Mouse (Mus musculus): ENCODE data around the gene Hoxb1. TPM values are rescaled to one million over a fixed set of nuclear protein-coding genes. Genes with fewer than 3 reads are reported as not detected.
A peak's percentile ranks its signal among the peaks of the same experiment; 100 is the strongest.

The Hoxb1 gene
- polyA plus RNA-seq, 1 experiment, result not detected

- DNase-seq, result no peak
- no peaks in the 10 kb centered on the region for H3K36me3 ChIP-seq (ENCODE audit: control insufficient read depth, insufficient read depth, low read length)
- peak overlapping the region; percentile 22; the same call in 1 of the 2 replicates for H3K4me3 ChIP-seq (ENCODE audit: control insufficient read depth, insufficient read depth, low read length)
- H3K27me3 ChIP-seq (ENCODE audit: control insufficient read depth, insufficient read depth, low read length), result peaks cover 20% of the 10 kb centered on the region
- peaks cover 15% of the 10 kb centered on the region for H3K4me1 ChIP-seq (replicated peaks; ENCODE audit: control insufficient read depth, insufficient read depth, low read length)
- no peak overlapping the region for H3K27ac ChIP-seq (ENCODE audit: control insufficient read depth, insufficient read depth, low read length)
- WGBS, result 22% methylated on average over 29 of the region's 29 CpGs
- TF ChIP-seq CTCF (IDR thresholded peaks at IDR 0.05; ENCODE audit: borderline replicate concordance, control insufficient read depth, extremely low read depth, insufficient read depth, low read length, poor library complexity) (no peak), POLR2A (IDR thresholded peaks at IDR 0.05; ENCODE audit: control insufficient read depth, extremely low read depth, insufficient read depth, low read length, poor library complexity) (no peak)
These were observed 45.6 kb upstream of the Hoxb1 start for GRCm38 (mm10) chr11:96319910-96320309.

GRCm38 (mm10) chr11:96320688-96321087 lies 44.9 kb upstream of the Hoxb1 start:
- WGBS, result 91% methylated on average over 17 of the region's 17 CpGs
- Histone ChIP-seq H3K36me3 (ENCODE audit: control insufficient read depth, insufficient read depth, low read length) (no peaks in the 10 kb centered on the region), H3K4me3 (ENCODE audit: control insufficient read depth, insufficient read depth, low read length) (no peak overlapping the region), H3K27ac (ENCODE audit: control insufficient read depth, insufficient read depth, low read length) (no peak overlapping the region), H3K4me1 (replicated peaks; ENCODE audit: control insufficient read depth, insufficient read depth, low read length) (peaks cover 15% of the 10 kb centered on the region), H3K27me3 (ENCODE audit: control insufficient read depth, insufficient read depth, low read length) (peaks cover 16% of the 10 kb centered on the region)
- no peak for DNase-seq
- no peak for TF ChIP-seq POLR2A (IDR thresholded peaks at IDR 0.05; ENCODE audit: control insufficient read depth, extremely low read depth, insufficient read depth, low read length, poor library complexity)
- no peak for TF ChIP-seq CTCF (IDR thresholded peaks at IDR 0.05; ENCODE audit: borderline replicate concordance, control insufficient read depth, extremely low read depth, insufficient read depth, low read length, poor library complexity)

DNA sequence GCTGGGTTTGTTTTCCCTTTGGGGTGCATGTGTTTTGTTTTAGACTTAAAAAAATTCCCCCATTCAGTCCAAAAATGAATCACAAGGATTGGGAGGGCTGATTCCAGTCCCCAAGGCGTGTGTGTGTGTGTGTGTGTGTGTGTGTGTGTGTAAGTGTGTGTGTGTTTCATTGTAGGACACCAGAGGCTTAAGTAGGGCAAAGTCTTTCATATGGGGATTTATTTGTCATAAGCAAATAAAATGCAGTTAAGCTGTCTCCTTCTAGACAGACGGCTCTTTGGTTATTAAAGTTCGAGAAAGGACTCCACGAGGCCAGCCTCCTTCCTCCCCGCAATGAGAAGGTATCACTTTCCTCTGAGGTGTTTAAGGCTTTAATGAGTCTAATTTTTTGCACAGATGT lies 43.7 kb upstream of the Hoxb1 start:
- DNase-seq, result no peak
- H3K4me3 ChIP-seq (ENCODE audit: control insufficient read depth, insufficient read depth, low read length), result no peak overlapping the region
- no peak overlapping the region for H3K27ac ChIP-seq (ENCODE audit: control insufficient read depth, insufficient read depth, low read length)
- H3K4me1 ChIP-seq (replicated peaks; ENCODE audit: control insufficient read depth, insufficient read depth, low read length), result peaks cover 15% of the 10 kb centered on the region
- H3K27me3 ChIP-seq (ENCODE audit: control insufficient read depth, insufficient read depth, low read length), result peaks cover 12% of the 10 kb centered on the region
- WGBS, result 88% methylated on average over 5 of the region's 5 CpGs
- H3K36me3 ChIP-seq (ENCODE audit: control insufficient read depth, insufficient read depth, low read length), result no peaks in the 10 kb centered on the region
- TF ChIP-seq CTCF (IDR thresholded peaks at IDR 0.05; ENCODE audit: borderline replicate concordance, control insufficient read depth, extremely low read depth, insufficient read depth, low read length, poor library complexity) (no peak), POLR2A (IDR thresholded peaks at IDR 0.05; ENCODE audit: control insufficient read depth, extremely low read depth, insufficient read depth, low read length, poor library complexity) (no peak)

DNA sequence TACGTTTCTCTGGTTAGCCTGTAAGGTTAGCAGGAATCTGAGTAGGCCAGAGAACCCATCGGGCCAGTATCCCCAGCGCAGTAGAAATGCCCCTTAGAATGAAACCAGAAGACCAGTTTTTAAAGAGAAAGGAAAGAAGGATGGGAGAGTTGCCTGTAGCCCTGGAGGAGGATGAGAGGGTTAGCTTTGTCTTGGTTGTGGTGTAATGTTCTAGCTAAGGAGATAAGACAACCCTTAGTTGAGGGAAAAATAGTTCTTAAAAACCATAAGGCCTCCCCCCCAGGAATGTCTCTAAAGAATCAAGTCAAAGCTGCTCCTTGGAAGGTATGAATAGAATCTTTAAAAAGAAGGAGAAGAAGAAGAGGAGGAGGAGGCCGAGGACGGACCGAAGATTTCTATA lies 42.8 kb upstream of the Hoxb1 start:
- H3K27ac ChIP-seq (ENCODE audit: control insufficient read depth, insufficient read depth, low read length), result no peak overlapping the region
- TF ChIP-seq POLR2A (IDR thresholded peaks at IDR 0.05; ENCODE audit: control insufficient read depth, extremely low read depth, insufficient read depth, low read length, poor library complexity) (no peak), CTCF (IDR thresholded peaks at IDR 0.05; ENCODE audit: borderline replicate concordance, control insufficient read depth, extremely low read depth, insufficient read depth, low read length, poor library complexity) (no peak)
- no peak overlapping the region for H3K4me3 ChIP-seq (ENCODE audit: control insufficient read depth, insufficient read depth, low read length)
- H3K4me1 ChIP-seq (replicated peaks; ENCODE audit: control insufficient read depth, insufficient read depth, low read length), result peaks cover 14% of the 10 kb centered on the region
- no peak for DNase-seq
- peaks cover 6% of the 10 kb centered on the region for H3K27me3 ChIP-seq (ENCODE audit: control insufficient read depth, insufficient read depth, low read length)
- H3K36me3 ChIP-seq (ENCODE audit: control insufficient read depth, insufficient read depth, low read length), result no peaks in the 10 kb centered on the region
- 91% methylated on average over 6 of the region's 6 CpGs for WGBS

DNA sequence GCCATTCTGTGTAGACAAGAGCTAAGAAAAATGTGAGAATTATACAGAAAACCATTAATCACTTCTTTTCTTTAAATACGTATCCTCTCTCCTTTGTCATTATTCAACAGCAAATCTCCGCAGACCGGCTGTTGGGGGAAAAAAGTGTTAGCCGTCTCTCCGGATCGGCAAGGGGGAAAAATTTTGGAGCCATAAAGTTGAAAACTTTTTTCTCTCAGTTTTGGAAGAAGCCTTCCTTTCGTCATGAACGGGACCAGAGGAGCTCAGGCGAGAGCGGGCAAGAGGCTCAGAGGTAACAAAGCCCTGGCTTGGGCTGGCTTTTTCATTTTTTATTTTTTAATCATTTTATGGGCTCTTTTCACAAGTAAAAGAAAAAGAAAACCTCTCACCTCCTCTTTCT lies 42.4 kb upstream of the Hoxb1 start, which contains the start of gene Hoxb3:
Gene Hoxb3, plus strand, starts transcription at position 173 of the 400 bp plus-strand sequence.
- DNase-seq, result no peak
- Histone ChIP-seq H3K4me3 (ENCODE audit: control insufficient read depth, insufficient read depth, low read length) (no peak within 1 kb of the TSS), H3K27ac (ENCODE audit: control insufficient read depth, insufficient read depth, low read length) (no peak within 1 kb of the TSS), H3K4me1 (replicated peaks; ENCODE audit: control insufficient read depth, insufficient read depth, low read length) (peaks cover 10% of the 10 kb centered on the region), H3K36me3 (ENCODE audit: control insufficient read depth, insufficient read depth, low read length) (no peaks in the 10 kb centered on the region), H3K27me3 (ENCODE audit: control insufficient read depth, insufficient read depth, low read length) (peaks cover 3% of the 10 kb centered on the region)
- TF ChIP-seq POLR2A (IDR thresholded peaks at IDR 0.05; ENCODE audit: control insufficient read depth, extremely low read depth, insufficient read depth, low read length, poor library complexity), result no peak
- no peak for TF ChIP-seq CTCF (IDR thresholded peaks at IDR 0.05; ENCODE audit: borderline replicate concordance, control insufficient read depth, extremely low read depth, insufficient read depth, low read length, poor library complexity)
- 96% methylated on average over 10 of the region's 10 CpGs for WGBS

DNA sequence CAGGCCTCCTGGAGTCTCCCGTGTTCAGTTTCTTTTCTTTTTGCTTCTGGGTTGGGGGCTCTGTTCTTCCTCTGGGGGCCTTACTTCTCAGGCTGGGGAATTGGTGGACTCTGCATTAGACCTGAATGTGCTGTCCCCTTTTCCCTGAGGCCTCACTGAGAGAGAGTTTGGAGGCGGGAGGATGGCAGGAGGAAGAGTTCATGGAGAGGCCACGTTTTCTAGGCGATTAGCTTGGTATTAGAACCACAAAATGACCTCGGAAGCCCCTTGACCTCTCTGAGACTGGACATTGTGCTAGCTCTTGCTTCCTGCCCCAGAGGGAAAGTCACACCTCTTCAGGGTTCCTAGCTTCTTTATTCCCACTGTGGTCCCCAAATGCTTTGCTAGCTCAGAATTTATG lies 41.4 kb upstream of the Hoxb1 start:
- no peak overlapping the region for H3K27ac ChIP-seq (ENCODE audit: control insufficient read depth, insufficient read depth, low read length)
- H3K36me3 ChIP-seq (ENCODE audit: control insufficient read depth, insufficient read depth, low read length), result no peaks in the 10 kb centered on the region
- 81% methylated on average over 5 of the region's 5 CpGs for WGBS
- no peak for DNase-seq
- peaks cover 2% of the 10 kb centered on the region for H3K27me3 ChIP-seq (ENCODE audit: control insufficient read depth, insufficient read depth, low read length)
- peaks cover 7% of the 10 kb centered on the region for H3K4me1 ChIP-seq (replicated peaks; ENCODE audit: control insufficient read depth, insufficient read depth, low read length)
- H3K4me3 ChIP-seq (ENCODE audit: control insufficient read depth, insufficient read depth, low read length), result no peak overlapping the region
- TF ChIP-seq CTCF (IDR thresholded peaks at IDR 0.05; ENCODE audit: borderline replicate concordance, control insufficient read depth, extremely low read depth, insufficient read depth, low read length, poor library complexity), result no peak
- no peak for TF ChIP-seq POLR2A (IDR thresholded peaks at IDR 0.05; ENCODE audit: control insufficient read depth, extremely low read depth, insufficient read depth, low read length, poor library complexity)

- Histone ChIP-seq H3K27ac (ENCODE audit: control insufficient read depth, insufficient read depth, low read length) (no peak overlapping the region), H3K4me1 (replicated peaks; ENCODE audit: control insufficient read depth, insufficient read depth, low read length) (0 out of 2 replicates have a peak, but pooled peaks cover 2% of the 10 kb centered on the region), H3K36me3 (ENCODE audit: control insufficient read depth, insufficient read depth, low read length) (no peaks in the 10 kb centered on the region), H3K4me3 (ENCODE audit: control insufficient read depth, insufficient read depth, low read length) (no peak overlapping the region), H3K27me3 (ENCODE audit: control insufficient read depth, insufficient read depth, low read length) (no peaks in the 10 kb centered on the region; the same call in 1 of the 2 replicates)
- DNase-seq, result no peak
- WGBS, result 95% methylated on average over 8 of the region's 8 CpGs
- TF ChIP-seq POLR2A (IDR thresholded peaks at IDR 0.05; ENCODE audit: control insufficient read depth, extremely low read depth, insufficient read depth, low read length, poor library complexity), result no peak
- TF ChIP-seq CTCF (IDR thresholded peaks at IDR 0.05; ENCODE audit: borderline replicate concordance, control insufficient read depth, extremely low read depth, insufficient read depth, low read length, poor library complexity), result no peak
These were observed 40.6 kb upstream of the Hoxb1 start for GRCm38 (mm10) chr11:96324965-96325364.
